Mouse (Mus musculus): ENCODE data around the gene Slc25a51.

DNA sequence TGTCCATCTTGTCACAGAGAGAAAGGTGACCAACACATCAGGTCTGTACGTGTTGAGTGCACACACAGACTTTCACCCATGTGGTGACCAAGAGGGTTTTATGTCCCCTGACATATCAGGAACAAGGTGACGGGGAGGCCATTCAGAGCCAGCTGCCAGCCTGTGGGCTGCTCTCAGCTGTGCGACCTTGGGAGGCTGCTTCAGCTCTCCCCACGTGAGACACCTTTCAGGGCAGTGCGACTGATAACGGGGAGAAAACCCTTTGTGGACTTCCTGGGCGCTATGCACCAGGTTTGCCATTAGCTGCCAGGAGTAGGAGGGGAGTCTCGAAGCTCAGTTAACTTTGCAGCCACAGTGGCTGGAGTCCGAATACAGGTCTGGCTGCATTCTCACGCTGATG, 14.1 kb upstream of the Slc25a51 start:
- TF ChIP-seq CTCF (IDR thresholded peaks at IDR 0.05; ENCODE audit: insufficient read depth, low read length) (no peak), POLR2A (IDR thresholded peaks at IDR 0.05; ENCODE audit: borderline replicate concordance, extremely low read depth, low read depth, low read length) (no peak)
